Mouse (Mus musculus) monocyte, adult 2 months (primary cell): ENCODE measurements around the gene Bst2.
"Not testable (repeated sequence)": the region's sequence is repeated elsewhere in the genome, so short reads cannot be mapped to it uniquely, and the experiment has no call there.

Experiments used
- DNase-seq, 2 experiments: peaks; one replicate each; pipeline ENCODE4 v3.0.0; 2022; ENCODE audit warnings: low spot score in 2 of 2, low read depth in 1 of 2

Gene Bst2

DNA sequence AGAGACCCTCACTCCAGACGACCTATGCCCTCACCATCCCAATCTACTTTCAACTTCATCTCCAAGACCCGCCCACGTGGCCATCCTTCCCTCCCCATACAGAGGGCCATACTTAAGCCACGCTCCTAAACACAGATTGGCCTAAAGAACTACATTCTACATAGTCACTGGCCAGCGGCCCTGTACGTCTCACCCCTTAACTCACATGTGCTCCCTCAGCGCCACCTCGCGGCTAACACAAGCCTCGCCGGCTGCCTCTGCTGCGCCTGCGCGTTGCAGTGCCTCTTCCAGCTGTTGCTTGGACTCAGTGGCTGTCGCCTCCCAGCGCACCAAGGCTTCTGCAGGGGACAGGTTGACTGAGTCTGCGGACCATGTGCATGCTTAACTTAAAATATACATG lies 15.6 kb downstream of the Bst2 start:
- DNase-seq = peak; percentile 80 to 94

DNA sequence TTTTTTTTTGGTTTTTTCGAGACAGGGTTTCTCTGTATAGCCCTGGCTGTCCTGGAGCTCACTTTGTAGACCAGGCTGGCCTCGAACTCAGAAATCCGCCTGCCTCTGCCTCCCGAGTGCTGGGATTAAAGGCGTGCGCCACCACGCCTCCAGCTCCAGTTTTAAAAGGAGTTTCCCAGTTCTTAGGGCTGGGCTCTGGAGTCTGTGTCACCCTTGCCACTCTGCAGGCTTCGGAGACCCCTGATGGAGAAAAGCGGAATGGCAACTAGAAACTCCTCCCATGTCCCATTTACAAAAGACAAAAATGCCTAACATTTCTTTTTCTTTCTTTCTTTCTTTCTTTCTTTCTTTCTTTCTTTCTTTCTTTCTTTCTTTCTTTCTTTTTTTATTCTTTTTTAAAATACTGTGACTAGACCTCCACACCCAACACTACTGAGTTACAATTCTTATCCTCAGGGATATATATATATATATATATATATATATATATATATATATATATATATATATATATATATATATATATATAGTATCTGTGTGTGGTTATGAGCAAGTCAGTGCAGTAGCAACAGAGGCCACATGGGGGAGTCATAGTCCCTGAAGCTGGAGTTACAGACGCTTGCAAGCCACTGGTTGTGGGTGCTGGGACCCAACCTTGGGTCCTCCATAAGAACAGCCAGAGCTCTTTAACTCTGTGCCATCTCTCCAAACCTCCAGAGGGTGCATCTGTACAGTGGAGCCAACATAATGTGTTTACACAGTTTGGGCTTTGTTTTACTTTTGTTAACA lies 18.0 kb downstream of the Bst2 start:
- DNase-seq = not testable (repeated sequence)

DNA sequence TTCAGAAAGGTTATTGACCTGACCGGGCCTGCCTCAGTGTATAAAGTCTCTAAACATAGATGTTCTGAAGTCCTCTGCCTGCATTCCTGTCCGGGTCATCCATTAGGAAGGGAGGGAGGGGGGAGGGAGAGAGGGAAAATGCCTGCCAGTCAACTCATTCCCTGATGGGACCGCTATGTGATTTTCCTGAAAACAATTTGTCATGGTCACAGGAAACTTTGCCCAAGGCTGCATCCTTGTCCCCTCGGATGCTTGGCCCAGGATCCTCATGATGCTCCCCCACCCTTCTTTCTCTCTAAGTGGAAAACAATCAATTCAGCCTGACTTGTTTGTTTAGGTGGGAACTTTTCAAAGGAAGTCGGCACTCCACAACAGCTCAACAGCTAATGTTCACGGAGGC lies 20.5 kb downstream of the Bst2 start:
- no peak for DNase-seq

DNA sequence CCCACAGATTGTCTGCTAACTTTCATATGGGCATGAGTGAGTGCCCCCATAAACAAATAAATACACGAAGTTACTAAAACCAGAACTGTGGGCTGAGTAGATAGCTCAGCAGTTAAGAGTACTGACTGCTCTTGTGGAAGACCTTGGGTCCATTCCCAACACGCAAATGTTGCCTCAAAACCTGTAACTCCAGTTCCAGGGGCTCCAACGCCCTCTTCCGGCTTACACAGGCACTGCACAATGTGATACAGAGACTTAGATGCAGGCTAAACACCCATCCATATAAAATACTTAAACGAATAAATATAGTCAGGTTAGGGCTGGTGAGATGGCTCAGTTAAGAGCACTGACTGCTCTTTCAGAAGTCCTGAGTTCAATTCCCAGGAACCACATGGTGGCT lies 22.2 kb downstream of the Bst2 start:
- no peak for DNase-seq

DNA sequence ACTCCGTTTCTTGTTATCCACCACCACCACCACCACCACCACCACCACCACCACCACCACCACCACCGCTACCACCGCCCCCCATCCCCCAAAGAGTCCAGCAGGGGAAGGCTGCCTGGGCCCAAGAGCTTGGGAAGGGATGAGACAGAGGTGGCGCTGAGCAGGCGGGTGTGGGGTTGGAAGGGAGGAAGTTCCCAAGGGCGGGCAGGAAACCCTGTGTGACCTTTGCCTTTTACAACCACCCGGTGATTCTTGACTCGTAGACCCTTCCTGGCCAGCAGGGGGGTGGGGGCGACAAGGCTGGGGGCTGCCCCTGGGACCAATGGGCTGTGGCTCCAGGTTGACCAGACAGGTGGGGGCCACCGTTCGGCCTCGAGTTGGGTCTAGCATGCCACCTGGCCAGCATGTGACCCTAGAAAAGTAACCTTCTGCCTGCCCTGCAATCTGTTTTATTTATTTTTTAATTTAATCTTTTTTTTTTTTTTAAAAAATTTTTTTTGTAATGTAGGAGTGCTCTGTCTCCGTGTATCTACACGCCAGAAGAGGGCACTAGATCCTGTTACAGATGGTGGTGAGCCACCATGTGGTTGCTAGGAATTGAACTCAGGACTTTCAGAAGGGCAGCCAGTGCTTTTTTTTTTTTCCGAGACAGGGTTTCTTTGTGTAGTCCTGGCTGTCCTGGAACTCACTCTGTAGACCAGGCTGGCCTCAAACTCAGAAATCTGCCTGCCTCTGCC lies 24.1 kb downstream of the Bst2 start:
- DNase-seq = no peak

DNA sequence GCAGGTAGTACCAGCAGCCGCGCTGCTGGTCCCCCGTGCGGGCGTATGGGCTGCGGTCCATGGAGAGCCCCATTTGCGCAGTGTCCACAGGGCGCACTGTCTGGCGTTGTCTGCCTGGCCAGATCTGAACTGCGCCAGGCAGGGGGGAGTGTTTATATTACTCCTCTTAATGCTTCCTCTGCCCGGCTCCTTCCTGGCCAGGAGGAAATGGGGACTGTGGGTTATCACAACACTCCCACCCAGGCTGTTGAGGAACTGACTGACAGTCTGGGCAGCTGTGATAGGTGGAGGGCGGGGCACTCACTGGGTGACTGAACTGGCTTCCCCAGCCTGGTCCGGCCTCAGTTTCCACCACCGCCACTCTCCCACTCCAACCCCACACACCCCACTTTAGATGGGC lies 25.6 kb downstream of the Bst2 start, which contains the start of gene Plvap:
TSS of gene Plvap (minus strand) at position 109 of the 400 bp plus-strand sequence.
- DNase-seq = no peak

DNA sequence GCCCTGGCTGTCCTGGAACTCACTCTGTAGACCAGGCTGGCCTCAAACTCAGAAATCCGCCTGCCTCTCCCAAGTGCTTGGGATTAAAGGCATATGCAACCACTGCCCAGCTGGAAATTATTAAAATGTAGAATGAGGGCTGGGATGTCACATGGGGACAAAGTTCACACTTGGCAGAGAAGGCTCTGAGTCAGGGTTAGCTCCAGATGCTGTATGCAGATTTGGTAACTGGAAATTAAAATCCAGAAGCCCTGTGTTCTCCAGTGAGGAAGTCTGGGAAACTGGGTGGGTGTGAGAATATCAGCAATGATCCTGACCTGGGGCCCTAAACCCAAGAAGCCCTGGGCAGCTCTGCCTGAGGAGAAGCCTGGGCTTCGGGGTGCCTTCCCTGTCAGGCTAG lies 27.9 kb downstream of the Bst2 start:
- DNase-seq = no peak

DNA sequence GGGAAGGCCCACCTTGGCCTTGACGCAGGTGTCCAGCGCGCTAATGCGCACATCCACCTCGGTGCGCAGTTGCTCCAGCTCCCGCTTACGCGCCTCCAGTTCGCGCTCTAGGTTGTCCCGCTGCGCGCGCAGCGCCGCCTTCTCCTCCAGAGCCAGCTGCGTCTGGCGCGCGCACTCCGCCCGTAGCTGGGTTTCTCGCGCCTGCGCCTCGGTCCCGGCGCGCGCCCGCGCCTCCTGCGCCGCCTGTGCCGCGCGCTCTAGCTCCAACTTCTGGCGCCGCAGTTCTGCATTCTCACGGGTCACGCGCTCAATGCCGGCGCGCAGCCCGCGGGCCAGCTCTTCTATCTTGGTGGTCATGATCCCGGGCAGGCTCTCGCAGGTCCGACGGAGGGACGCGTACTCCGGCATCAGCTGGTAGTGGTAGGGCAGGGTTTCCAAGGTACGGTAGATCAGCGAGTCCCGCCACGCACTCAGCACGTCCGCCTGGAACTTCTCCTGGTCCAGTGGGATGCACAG lies 29.6 kb downstream of the Bst2 start:
- DNase-seq = no peak

DNA sequence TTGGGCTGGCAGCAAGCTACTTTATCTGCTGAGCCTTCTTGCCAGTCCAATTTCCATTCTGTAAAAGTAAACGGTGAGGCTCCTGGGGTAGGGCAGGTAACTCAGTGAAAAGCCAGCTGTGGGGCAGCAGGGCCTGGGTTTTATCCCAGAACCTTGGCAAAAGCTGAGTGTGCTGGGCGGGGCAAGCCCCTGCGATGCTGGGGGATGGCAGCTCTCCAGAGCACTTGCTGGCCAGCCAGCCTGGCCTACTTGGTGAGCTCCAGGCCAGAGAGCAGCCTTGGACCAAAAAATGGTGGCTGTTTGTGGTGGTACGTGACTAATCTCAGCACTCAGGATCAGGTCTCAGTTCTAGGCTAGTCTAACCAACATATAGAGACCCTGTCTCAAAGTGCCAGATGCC lies 31.3 kb downstream of the Bst2 start:
- DNase-seq = no peak

DNA sequence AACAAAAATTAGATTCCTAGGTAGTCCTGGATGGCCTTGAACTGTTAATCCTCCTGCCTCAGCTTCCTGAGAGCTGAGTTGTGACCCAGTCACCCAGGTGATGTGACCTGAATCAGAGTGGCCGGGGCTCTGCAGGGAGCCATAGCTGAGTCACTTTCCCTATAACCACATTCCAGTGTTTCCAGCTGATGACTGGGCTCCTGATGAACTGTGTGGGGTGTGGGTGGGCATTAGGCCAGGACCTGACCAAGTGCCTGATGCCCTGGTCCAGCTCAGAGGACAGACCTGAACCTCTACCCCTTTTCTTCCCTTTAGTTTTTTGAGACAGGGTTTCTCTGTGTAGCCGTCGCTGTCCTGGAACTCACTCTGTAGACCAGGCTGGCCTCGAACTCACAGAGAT lies 31.9 kb downstream of the Bst2 start:
- no peak for DNase-seq

DNA sequence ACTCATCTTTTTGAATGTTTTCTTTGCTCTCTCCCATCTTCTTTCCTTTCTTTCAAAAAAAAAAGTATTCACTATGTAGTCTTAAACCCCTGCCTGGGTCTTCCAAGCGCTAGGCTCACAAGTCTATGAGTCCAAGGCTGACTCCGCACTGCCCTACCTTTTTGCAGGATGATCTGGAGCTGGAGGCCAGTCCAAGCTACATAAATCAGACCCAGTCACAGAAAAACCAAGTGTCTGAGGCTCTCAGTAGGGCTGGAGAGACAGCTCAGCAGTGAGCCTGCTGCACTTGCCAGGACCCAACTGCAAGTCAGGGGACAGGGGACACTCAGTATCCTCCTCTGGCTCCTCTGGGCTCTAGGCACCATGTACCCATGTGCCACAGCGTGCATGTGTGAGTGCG lies 32.9 kb downstream of the Bst2 start:
- no peak for DNase-seq

DNA sequence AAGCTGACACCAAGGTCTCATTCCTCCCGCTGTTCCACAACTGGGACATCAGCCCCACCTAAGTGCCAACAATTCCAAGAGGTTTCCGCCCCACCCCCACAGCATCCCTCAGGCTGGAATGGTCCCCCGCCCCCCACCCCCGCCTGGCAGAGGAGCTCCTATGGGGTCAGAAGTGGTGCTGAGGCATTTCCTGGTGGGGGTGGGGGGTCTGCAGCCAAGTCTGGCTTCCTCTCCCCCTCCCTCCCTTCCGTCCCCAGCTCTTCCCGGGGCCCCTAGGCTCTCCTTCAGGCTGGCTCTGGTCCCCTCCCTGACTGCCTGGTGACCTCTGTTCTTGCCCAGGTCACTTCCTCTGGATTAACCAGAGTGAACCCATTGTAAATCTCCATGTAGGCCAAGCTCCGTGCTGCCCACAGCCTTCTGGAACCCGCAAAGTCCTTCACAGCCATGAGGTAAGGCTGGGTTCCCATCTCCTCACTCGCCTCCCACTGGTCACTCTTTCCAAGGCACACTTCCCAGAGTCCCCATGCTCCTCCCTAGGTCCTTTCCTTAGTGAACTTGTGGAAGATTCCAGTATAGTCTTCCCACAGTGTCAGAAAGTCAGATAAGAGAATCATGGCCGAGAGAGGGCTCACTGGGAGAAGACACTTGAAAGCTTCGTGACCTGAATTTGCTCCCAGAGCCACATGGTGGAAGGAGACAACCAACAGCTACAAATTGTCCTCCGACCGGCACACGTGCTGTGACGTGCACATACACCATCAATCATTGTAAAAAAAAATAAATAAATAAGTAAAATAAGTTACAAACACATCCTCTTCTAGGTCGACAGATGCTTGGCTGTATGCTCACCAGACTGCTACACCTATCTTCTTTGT lies 38.2 kb downstream of the Bst2 start:
- DNase-seq = no peak

DNA sequence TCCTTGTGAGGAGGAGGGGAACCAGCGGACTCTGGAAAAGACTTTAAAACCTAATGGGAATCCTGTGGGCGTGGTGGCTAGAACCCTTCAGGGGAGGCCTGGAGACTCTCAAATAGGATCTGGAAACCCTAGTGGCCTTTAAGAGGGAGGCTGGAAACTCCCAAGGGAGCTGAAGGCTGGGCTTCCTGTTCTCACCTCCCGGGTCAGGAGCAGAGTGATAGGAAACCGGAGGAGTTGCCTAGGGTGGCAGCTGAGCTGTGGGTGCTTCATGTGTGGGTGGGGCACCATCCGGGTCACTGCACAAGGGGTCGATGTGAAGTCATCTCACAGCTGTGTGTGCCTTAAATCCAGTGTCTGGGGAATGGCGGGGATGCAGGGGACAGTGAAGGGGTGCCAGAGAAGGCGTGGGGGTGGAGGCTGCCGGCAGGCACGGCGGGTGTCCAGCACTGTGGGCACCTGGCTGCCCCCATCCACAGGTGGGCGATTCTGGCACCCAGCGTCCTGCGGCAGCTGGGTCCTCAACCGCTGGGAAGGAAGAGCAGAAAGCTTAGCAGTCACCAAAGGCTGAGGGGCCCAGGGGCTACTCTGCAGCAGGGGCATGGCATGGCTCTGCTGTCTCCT lies 39.3 kb downstream of the Bst2 start:
- DNase-seq = no peak

DNA sequence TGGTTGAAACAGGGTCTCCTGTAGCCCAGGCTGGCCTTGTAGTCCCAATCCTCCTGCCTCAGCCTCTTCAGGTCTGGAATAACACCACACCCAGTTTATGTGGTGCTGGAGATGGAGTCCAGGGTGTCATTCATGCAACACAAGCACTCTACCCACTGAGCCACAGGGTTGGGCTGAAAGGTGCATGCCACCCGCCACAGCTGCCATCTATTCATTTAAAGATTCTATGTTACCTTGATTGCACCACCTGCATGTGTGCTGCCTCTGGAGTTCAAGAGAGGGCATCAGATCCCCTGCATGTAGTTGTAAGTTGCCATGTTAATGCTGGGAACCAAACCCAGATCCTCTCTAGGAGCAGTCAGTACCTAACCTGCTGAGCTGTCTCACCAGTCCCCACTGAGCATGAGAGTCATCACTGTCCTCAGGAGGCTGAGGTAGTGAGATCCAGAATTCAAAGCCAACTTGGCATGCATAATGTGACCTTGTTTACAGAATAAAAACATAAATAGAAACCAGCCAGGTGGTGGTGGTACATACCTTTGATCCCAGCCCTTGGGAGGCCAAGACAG lies 40.1 kb downstream of the Bst2 start:
- DNase-seq = no peak

DNA sequence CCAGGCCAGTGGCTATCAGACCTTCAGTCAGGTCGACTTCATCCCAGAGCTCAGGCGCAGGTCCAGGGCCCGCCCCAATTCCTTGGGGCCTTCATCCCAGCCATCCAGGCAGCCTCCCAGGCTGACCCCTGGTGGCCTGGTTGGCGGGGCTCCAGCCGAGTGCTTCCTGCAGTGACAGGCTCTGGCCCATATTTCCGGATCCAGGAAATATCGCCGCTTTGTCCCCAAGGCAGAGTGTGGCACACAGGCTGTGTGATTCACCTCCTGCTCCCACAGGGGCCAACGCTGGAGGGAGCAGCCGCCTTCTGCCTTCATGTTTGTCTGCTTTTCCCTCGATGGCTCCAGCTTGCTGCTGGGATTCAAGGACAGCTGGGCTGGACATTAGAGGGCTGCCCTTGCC lies 40.8 kb downstream of the Bst2 start:
- no peak for DNase-seq

DNA sequence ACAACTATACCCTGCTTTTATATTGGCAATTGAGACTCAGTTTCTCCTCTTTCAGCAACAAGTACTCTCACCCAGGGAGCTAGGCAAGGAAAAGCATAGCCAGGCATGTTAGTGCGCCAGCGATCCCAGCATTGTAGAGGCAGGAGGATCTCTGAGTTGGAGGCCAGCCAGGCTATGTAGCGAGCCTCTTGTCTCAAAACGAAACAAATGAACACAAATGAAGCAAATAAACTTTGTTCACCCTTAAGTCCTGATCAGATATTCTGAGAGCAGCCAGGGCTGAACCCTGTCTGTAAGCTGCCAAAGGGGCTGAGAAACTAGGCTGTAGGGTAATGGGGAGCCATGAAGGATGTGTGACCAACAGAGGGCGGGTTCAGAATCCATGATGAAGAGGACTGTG lies 41.4 kb downstream of the Bst2 start:
- no peak for DNase-seq

DNA sequence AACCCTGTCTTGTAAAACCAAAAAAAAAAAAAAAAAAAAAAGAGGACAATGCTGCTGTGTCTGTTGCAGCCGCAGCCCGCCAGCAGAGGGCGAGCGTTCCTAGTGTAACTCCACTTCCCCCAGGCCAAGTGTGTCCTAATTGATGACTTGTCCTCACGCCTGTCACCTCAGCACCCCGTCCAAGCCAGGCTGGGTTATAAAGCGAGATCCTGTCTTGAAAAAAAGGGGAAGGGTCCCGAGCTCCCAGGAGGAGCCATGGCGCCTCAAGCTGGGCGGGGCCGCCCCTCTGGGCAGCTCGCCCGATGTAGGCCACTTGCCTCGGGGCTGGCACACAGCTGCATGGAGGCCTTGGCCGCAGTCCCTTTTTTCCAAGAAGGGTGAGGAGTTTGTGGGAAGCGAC lies 42.2 kb downstream of the Bst2 start:
- DNase-seq = peak in 1 of 2 experiments; percentile 74

DNA sequence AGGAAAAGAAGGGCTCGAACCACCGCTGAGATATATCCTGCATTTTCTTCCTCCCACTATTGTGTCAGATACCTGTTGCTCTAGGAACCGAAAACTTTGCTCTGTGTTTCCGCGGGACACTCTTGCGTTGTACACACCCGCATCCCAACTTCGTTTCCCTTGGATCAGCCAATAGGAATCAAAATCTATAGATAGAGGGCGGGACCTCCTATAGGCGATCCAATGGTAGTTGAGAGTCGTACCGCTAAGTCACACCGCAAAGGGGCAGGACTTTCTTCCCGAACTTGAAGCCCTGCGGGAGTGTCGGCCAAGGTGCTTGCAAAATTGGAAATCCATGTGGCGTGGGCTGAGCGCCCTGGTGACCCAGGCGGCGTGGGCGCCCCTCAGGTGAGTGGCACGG lies 48.8 kb downstream of the Bst2 start:
- peak; percentile 75 to 84 for DNase-seq

DNA sequence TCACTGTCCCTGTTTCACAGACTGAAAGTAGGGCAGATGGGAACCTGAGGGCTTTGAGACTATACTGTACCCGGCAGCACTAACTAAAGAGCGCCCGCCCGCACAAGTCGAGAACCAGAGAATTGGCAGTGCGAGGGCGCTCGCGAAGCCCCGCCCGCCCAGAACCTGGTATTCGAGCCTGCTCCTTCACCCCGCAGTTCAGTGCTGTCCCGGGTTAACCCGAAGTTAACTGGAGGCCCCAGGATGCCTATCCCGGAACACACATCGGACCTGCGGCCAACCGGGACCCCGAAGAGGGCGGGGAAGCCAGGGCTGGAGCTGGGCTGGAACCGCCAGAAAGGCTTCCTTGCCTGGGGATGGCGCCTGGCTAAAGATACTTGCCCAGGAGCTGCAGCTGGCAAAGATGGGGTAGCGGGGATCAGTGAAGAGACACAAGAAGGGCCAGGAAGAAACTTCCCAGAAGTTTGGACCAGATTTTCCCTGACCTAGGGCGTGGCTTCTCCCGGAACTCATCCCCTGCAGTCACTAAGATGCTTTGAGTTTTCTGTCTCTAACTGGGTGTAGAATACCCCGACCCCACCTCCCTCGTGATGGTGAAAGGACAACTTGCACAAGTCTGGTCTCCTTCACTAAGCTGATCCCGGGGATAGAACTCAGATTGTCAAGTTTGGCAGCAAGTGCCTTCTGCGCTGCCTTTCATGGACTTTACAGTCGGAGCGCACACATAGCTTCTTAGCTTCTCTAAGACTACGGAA lies 49.4 kb downstream of the Bst2 start, which contains the start of gene Gtpbp3:
TSS of gene Gtpbp3 (plus strand) at position 413 of the 755 bp plus-strand sequence.
- peak in 1 of 2 experiments; percentile 47 for DNase-seq

DNA sequence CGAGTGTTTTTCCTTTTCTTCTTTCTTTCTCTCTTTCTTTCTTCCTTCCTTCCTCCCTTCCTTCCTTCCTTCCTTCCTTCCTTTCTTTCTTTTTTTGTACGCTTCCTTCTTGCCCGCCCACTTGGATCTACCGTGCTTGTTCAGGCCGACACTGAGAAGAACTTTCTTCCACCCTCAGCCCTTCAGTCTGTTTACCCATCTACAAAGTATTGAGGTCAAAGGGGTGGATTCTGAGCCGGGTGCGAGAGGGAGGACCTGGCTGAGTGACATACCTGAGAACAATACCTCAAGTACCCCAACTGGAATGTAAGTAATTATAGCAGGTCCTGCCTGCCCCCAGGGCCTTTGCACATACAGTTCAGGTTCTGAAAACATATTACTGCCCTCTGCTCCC lies 51.1 kb downstream of the Bst2 start:
- DNase-seq = no peak
